Mouse (Mus musculus): ENCODE results near the gene Tas2r116.

GRCm38 (mm10) chr6:132855138-132855537 lies at the start of gene Tas2r116:
- no peak for TF ChIP-seq CTCF (IDR thresholded peaks at IDR 0.05; ENCODE audit: borderline replicate concordance, control insufficient read depth, extremely low read depth, insufficient read depth, low read length, poor library complexity)
- TF ChIP-seq POLR2A (IDR thresholded peaks at IDR 0.05; ENCODE audit: control insufficient read depth, extremely low read depth, insufficient read depth, low read length, poor library complexity), result no peak
